Mouse (Mus musculus) midbrain, embryonic 13.5 days (tissue): ENCODE results near the gene Anapc7. TPM values are rescaled to one million over a fixed set of nuclear protein-coding genes. Genes with fewer than 3 reads are reported as not detected.

Experiments used
- ATAC-seq: fragments of 200-750 bp; cut with Nextera tagmentation; 2 replicates; pipeline ENCODE4 v1.8.0; 2017; ENCODE audit warnings: mild to moderate bottlenecking, moderate TSS enrichment, moderate library complexity
- H3K27ac ChIP-seq: fragments of 300-500 bp; sonication (generic); 2 replicates; pipeline ENCODE4 v1.5.1; 2015; ENCODE audit warnings: inconsistent platforms, mild to moderate bottlenecking, moderate library complexity
- H3K27me3 ChIP-seq: fragments of 300-500 bp; sonication (generic); 2 replicates; pipeline ENCODE4 v1.6.1; 2015; ENCODE audit warnings: mild to moderate bottlenecking, inconsistent platforms
- H3K36me3 ChIP-seq: fragments of 300-500 bp; sonication (generic); 2 replicates; pipeline ENCODE4 v1.6.1; 2015; ENCODE audit warnings: mild to moderate bottlenecking, inconsistent platforms
- H3K4me1 ChIP-seq: fragments of 300-500 bp; sonication (generic); replicated peaks from 2 replicates; pipeline ENCODE4 v1.6.1; 2015; ENCODE audit warnings: inconsistent platforms
- H3K4me2 ChIP-seq: fragments of 300-500 bp; sonication (generic); replicated peaks from 2 replicates; pipeline ENCODE4 v1.6.1; 2015; ENCODE audit warnings: moderate library complexity, mild to moderate bottlenecking, inconsistent platforms
- H3K4me3 ChIP-seq: fragments of 300-500 bp; sonication (generic); replicated peaks from 2 replicates; pipeline ENCODE4 v1.5.1; 2015; ENCODE audit warnings: mild to moderate bottlenecking, inconsistent platforms
- H3K9ac ChIP-seq: fragments of 300-500 bp; sonication (generic); replicated peaks from 2 replicates; pipeline ENCODE4 v1.6.1; 2015; ENCODE audit warnings: mild to moderate bottlenecking, inconsistent platforms
- H3K9me3 ChIP-seq: fragments of 300-500 bp; sonication (generic); 2 replicates; pipeline ENCODE4 v1.6.1; 2016; ENCODE audit warnings: mild to moderate bottlenecking, inconsistent platforms
- WGBS: fragments of 180-500 bp; shearing (Covaris S2); methylation state at CpG from one replicate; pipeline ENCODE4 v1.1.7; 2015; 5-methylcytosine and 5-hydroxymethylcytosine counted together
- polyA plus RNA-seq: library from polyadenylated mRNA; unstranded; fragments of >200 nt; fragmentation: Nextera tagmentation; extraction: Ambion mirVana; gene quantifications from 2 replicates; pipeline ENCODE4 v1.2.1, GENCODE M21; 2015

The Anapc7 gene
- polyA plus RNA-seq, 1 experiment from 2014 or later: 53.9 TPM

GRCm38 (mm10) chr5:122434541-122434940 lies 13.0 kb downstream of the Anapc7 start:
- H3K4me3 ChIP-seq: no peak overlapping the region
- H3K27me3 ChIP-seq: no peaks in the 10 kb centered on the region
- no peak overlapping the region for H3K27ac ChIP-seq
- 81% methylated on average over 4 of the region's 4 CpGs for WGBS
- ATAC-seq: no peak
- no peaks in the 10 kb centered on the region for H3K9me3 ChIP-seq
- H3K4me2 ChIP-seq: no peak overlapping the region
- peaks cover 98% of the 10 kb centered on the region for H3K36me3 ChIP-seq
- H3K4me1 ChIP-seq: no peaks in the 10 kb centered on the region
- H3K9ac ChIP-seq: no peak overlapping the region

- H3K9ac ChIP-seq: no peak overlapping the region
- no peak overlapping the region for H3K27ac ChIP-seq
- WGBS: 90% methylated on average over 19 of the region's 19 CpGs
- H3K36me3 ChIP-seq: peaks cover 100% of the 10 kb centered on the region
- H3K9me3 ChIP-seq: no peaks in the 10 kb centered on the region
- H3K4me2 ChIP-seq: no peak overlapping the region
- no peak overlapping the region for H3K4me3 ChIP-seq
- ATAC-seq: no peak
- H3K4me1 ChIP-seq: no peaks in the 10 kb centered on the region
- no peaks in the 10 kb centered on the region for H3K27me3 ChIP-seq
Observed at GRCm38 (mm10) chr5:122439400-122440094, 18.1 kb downstream of the Anapc7 start.

- Histone ChIP-seq H3K9ac (no peak overlapping the region), H3K27ac (no peak overlapping the region), H3K36me3 (peaks cover 100% of the 10 kb centered on the region), H3K4me3 (no peak overlapping the region), H3K9me3 (no peaks in the 10 kb centered on the region), H3K4me2 (no peak overlapping the region), H3K27me3 (no peaks in the 10 kb centered on the region), H3K4me1 (no peaks in the 10 kb centered on the region)
- WGBS: 94% methylated on average over 12 of the region's 12 CpGs
- ATAC-seq: no peak
Observed at GRCm38 (mm10) chr5:122440095-122440630, 18.7 kb downstream of the Anapc7 start.

- WGBS: 97% methylated on average over 10 of the region's 10 CpGs
- Histone ChIP-seq H3K36me3 (peaks cover 82% of the 10 kb centered on the region), H3K27ac (no peak overlapping the region), H3K4me2 (no peak overlapping the region), H3K9me3 (no peaks in the 10 kb centered on the region), H3K9ac (no peak overlapping the region), H3K4me3 (no peak overlapping the region), H3K27me3 (no peaks in the 10 kb centered on the region), H3K4me1 (no peaks in the 10 kb centered on the region)
- no peak for ATAC-seq
Observed at GRCm38 (mm10) chr5:122444492-122444891, 23.0 kb downstream of the Anapc7 start.

- Histone ChIP-seq H3K4me2 (no peak overlapping the region), H3K27ac (no peak overlapping the region), H3K9ac (no peak overlapping the region), H3K9me3 (no peaks in the 10 kb centered on the region), H3K36me3 (peaks cover 76% of the 10 kb centered on the region), H3K4me3 (no peak overlapping the region), H3K27me3 (no peaks in the 10 kb centered on the region), H3K4me1 (no peaks in the 10 kb centered on the region)
- 93% methylated on average over 11 of the region's 11 CpGs for WGBS
- ATAC-seq: no peak
Observed at GRCm38 (mm10) chr5:122445051-122445610, 23.6 kb downstream of the Anapc7 start.

- Histone ChIP-seq H3K36me3 (peaks cover 69% of the 10 kb centered on the region), H3K4me2 (no peak overlapping the region), H3K27me3 (no peaks in the 10 kb centered on the region), H3K4me3 (no peak overlapping the region), H3K9me3 (no peaks in the 10 kb centered on the region), H3K4me1 (no peaks in the 10 kb centered on the region), H3K27ac (no peak overlapping the region), H3K9ac (no peak overlapping the region)
- ATAC-seq: no peak
- 86% methylated on average over 8 of the region's 8 CpGs for WGBS
Observed at GRCm38 (mm10) chr5:122447857-122448256, 26.4 kb downstream of the Anapc7 start.

GRCm38 (mm10) chr5:122448869-122449268 lies 27.4 kb downstream of the Anapc7 start:
- Histone ChIP-seq H3K4me3 (no peak overlapping the region), H3K9ac (no peak overlapping the region), H3K9me3 (no peaks in the 10 kb centered on the region), H3K27me3 (no peaks in the 10 kb centered on the region), H3K36me3 (peaks cover 69% of the 10 kb centered on the region), H3K27ac (no peak overlapping the region), H3K4me2 (no peak overlapping the region), H3K4me1 (no peaks in the 10 kb centered on the region)
- no peak for ATAC-seq
- WGBS: 87% methylated on average over 5 of the region's 5 CpGs

GRCm38 (mm10) chr5:122449946-122450345 lies 28.5 kb downstream of the Anapc7 start:
- Histone ChIP-seq H3K27me3 (no peaks in the 10 kb centered on the region), H3K4me2 (no peak overlapping the region), H3K9ac (no peak overlapping the region), H3K4me1 (no peaks in the 10 kb centered on the region), H3K36me3 (peaks cover 69% of the 10 kb centered on the region), H3K4me3 (no peak overlapping the region), H3K9me3 (no peaks in the 10 kb centered on the region), H3K27ac (no peak overlapping the region)
- ATAC-seq: no peak
- 39% methylated on average over 7 of the region's 7 CpGs for WGBS

GRCm38 (mm10) chr5:122450913-122451317 lies 29.4 kb downstream of the Anapc7 start:
- Histone ChIP-seq H3K9ac (no peak overlapping the region), H3K4me1 (no peaks in the 10 kb centered on the region), H3K27ac (no peak overlapping the region), H3K9me3 (no peaks in the 10 kb centered on the region), H3K4me2 (no peak overlapping the region), H3K36me3 (peaks cover 69% of the 10 kb centered on the region), H3K4me3 (no peak overlapping the region), H3K27me3 (no peaks in the 10 kb centered on the region)
- no peak for ATAC-seq
- WGBS: 82% methylated on average over 5 of the region's 5 CpGs

GRCm38 (mm10) chr5:122451324-122451723 lies 29.8 kb downstream of the Anapc7 start:
- H3K27me3 ChIP-seq: no peaks in the 10 kb centered on the region
- H3K4me1 ChIP-seq: no peaks in the 10 kb centered on the region
- H3K9me3 ChIP-seq: no peaks in the 10 kb centered on the region
- H3K36me3 ChIP-seq: peaks cover 69% of the 10 kb centered on the region
- H3K27ac ChIP-seq: no peak overlapping the region
- no peak for ATAC-seq
- no peak overlapping the region for H3K9ac ChIP-seq
- no peak overlapping the region for H3K4me3 ChIP-seq
- H3K4me2 ChIP-seq: no peak overlapping the region
- 93% methylated on average over 5 of the region's 5 CpGs for WGBS

GRCm38 (mm10) chr5:122452194-122452593 lies 30.7 kb downstream of the Anapc7 start:
- no peak overlapping the region for H3K27ac ChIP-seq
- WGBS: 88% methylated on average over 7 of the region's 7 CpGs
- H3K27me3 ChIP-seq: no peaks in the 10 kb centered on the region
- no peak overlapping the region for H3K4me2 ChIP-seq
- H3K4me3 ChIP-seq: no peak overlapping the region
- H3K4me1 ChIP-seq: no peaks in the 10 kb centered on the region
- peaks cover 73% of the 10 kb centered on the region for H3K36me3 ChIP-seq
- no peak for ATAC-seq
- no peaks in the 10 kb centered on the region for H3K9me3 ChIP-seq
- H3K9ac ChIP-seq: no peak overlapping the region

GRCm38 (mm10) chr5:122453188-122453587 lies 31.7 kb downstream of the Anapc7 start:
- no peak overlapping the region for H3K4me3 ChIP-seq
- H3K27me3 ChIP-seq: no peaks in the 10 kb centered on the region
- WGBS: 82% methylated on average over 6 of the region's 6 CpGs
- no peak for ATAC-seq
- no peak overlapping the region for H3K9ac ChIP-seq
- no peaks in the 10 kb centered on the region for H3K9me3 ChIP-seq
- no peak overlapping the region for H3K4me2 ChIP-seq
- no peak overlapping the region for H3K27ac ChIP-seq
- H3K36me3 ChIP-seq: peaks cover 80% of the 10 kb centered on the region
- no peaks in the 10 kb centered on the region for H3K4me1 ChIP-seq
